Mouse (Mus musculus) liver, embryonic 14.5 days (tissue): ENCODE data around the gene 2900026A02Rik.

Source experiments
- CTCF ChIP-seq: IDR thresholded peaks from 2 replicates; pipeline ENCODE4 v1.5.1; 2016; ENCODE audit warnings: antibody characterized with exemption, low read depth, control low read depth
- EP300 ChIP-seq: IDR thresholded peaks from 2 replicates; pipeline ENCODE4 v1.6.1; 2016; ENCODE audit warnings: antibody characterized with exemption, low read depth

- TF ChIP-seq CTCF (no peak), EP300 (no peak)
Observed at GRCm38 (mm10) chr5:113209401-113209750, 11.7 kb downstream of the 2900026A02Rik start.
